Mouse (Mus musculus) ovary, adult 10 weeks (tissue): ENCODE measurements around the gene Hip1. TPM values are rescaled to one million over a fixed set of nuclear protein-coding genes. Genes with fewer than 3 reads are reported as not detected.

Experiments
- polyA plus RNA-seq: library from polyadenylated mRNA; stranded (reverse); fragments of 350-450 nt; fragmentation: Illumina TruSeq; extraction: RNeasy Lipid Tissue Mini Kit (QIAGEN cat#74804); gene quantifications from one replicate; pipeline ENCODE4 v1.2.3, GENCODE M21; 2014

Hip1 gene
- polyA plus RNA-seq = 21.8 TPM

DNA sequence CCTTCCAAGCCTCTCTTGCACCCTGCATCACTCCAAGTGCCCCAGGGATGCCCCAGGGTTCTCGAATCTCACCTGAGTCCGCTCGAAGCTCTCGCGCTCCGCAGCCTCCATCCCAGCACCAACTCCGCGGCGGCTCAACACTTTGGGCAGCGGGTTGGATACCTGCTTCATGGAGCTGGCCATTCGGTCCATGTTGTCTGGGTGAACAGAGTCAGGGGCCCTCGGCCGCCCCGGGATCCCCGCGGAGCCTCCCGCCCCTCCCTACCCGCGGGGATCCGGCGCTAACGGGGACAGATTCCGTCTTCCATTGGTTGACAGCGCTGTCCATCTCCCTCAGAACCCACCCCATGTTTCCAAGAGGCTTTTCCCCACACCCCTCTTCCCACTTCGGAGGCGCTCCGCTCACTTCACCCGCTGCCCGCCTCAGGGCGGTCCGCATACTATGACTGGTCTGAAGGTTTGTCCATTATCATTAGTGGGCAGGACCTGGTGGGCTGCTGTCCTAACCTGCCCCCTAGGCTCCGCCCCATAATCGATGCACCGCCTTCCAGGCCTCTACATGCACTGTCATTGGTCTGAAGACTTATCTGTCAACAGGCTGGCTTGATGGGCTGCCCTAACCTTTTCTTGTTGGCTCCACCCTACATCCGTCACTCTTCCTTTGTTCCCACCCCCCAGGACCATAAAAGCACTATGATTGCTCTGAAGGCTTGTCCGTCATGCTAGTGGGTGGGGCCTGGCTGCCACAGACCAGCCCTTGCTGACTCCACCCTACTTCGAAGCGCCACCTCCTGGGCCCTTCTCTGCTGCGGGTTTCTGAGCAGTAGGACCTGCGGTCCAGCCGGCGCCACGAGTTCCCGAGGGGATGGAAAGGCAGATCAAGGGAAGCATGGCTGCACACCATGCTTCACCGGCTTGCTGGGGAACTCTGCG is at the start of gene Hip1:
Hip1 (minus strand) TSS at position 256 of the 933 bp plus-strand sequence.

DNA sequence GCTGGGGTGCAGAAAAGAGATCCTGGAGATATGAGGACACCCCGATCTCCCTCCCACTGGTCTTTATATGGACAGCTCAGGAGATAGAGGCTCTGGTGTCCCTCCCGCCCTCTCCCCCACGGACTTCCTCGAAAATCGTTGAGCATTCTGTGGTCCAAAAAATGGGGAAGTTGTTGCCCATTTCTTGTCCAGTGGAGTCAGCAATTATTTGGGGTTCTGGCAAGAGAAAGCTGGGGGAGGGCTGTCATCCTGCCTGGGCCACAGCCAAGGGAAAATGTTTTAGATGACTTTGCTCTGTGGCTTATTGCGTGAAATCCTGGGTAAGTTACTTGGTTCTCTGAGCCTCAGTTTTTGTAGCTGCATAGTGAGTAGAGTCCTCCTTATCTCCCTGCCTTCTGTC is 28.1 kb upstream of the Hip1 start, which contains the start of gene Ccl24:
Ccl24 (minus strand) TSS at position 44 of the 400 bp plus-strand sequence.

DNA sequence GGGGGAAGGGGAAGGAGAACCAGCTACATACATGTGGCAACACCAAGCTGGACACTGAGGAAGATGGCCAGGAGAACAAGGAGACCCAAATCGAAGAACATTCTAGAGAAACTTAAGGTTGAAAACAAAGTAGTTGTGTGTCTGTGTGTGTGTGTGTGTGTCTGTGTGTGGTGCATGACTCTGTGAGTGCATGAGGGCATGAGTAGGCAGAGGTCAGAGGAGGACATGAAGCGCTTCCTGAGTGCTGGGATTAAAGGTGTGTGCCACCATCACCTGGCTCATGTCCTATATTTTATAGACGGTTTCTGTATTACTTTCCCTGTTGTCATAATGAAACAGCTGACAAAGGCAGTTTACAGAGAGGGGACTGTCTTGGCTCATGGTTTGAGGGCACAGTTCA is 18.5 kb upstream of the Hip1 start, which contains the start of gene Ccl26:
Ccl26 (minus strand) TSS at position 101 of the 400 bp plus-strand sequence.

GRCm38 (mm10) chr5:135394004-135394823 is 150.7 kb downstream of the Hip1 start, which contains the start of gene Pom121:
Pom121 (minus strand) TSS chr5:135394546.

GRCm38 (mm10) chr5:135369787-135370654 is 174.9 kb downstream of the Hip1 start, which contains the start of gene Nsun5:
Nsun5 (plus strand) TSS chr5:135369953.

Other genes with a start within 250 kb of the Hip1 start
- gene Fkbp6, start 195.1 kb downstream of the Hip1 start, polyA plus RNA-seq = not detected
- gene Trim50, start 191.8 kb downstream of the Hip1 start, polyA plus RNA-seq = not detected
- 3.6 TPM for gene Nsun5, start 175.2 kb downstream of the Hip1 start, polyA plus RNA-seq
- 4.7 TPM for gene Pom121, start 150.6 kb downstream of the Hip1 start, polyA plus RNA-seq
- not detected for gene Ccl26, start 18.4 kb upstream of the Hip1 start, polyA plus RNA-seq
- gene Ccl24, start 27.9 kb upstream of the Hip1 start, polyA plus RNA-seq = not detected
- 9.5 TPM for gene Rhbdd2, start 87.5 kb upstream of the Hip1 start, polyA plus RNA-seq
- gene Por, start 124.9 kb upstream of the Hip1 start, polyA plus RNA-seq = 25.7 TPM
- gene Tmem120a, start 199.3 kb upstream of the Hip1 start, polyA plus RNA-seq = 4.5 TPM
- gene Styxl1, start 233.3 kb upstream of the Hip1 start, polyA plus RNA-seq = 2.7 TPM
- 28.0 TPM for gene Mdh2, start 233.4 kb upstream of the Hip1 start, polyA plus RNA-seq